Mouse (Mus musculus): ENCODE measurements around the gene Arf4.

Gene Arf4

DNA sequence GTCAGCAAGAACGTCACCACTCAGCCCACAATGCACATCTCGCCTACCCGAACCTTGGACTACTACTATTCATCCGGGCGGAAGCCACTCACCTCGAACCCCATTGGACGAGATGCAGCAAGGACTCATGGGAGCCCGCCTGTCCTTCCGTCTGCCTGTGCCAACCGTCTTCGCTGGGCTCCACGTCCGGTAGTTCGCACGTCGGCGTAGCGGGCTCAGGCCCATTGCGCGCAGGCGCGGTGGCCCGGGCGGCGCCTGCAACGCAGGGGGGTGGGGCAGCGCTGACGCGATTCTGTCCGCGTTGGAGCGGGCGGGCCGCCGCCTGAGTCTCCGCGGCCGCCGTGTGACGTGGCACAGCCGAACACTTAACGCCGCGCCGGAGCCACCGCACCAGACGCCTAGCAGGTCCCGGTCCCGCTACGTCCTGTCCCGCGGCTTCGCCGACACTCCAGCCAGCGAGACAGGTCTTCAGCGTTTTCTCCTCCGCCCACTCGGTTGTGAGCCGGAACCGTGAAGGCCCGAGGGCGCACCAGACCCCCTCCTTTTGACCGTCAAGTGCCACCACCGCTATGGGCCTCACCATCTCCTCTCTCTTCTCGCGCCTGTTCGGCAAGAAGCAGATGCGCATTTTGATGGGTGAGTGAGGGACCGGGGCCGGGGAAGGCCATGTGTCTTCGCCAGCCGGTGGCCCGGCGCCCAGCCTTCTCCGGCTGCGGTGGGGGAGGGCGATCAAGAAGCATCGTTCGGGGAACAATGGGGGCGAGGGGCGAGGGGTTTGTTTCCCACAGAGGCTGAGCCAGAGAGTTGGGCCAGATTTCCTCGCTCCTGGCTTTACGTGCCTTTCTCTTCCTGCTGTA, at the start of gene Arf4:
Gene Arf4 (plus strand): TSS at position 224 of the 857 bp plus-strand sequence.
- DNase-seq (ENCODE audit: low spot score in 2 of 2) = peak; percentile 96 to 98

DNA sequence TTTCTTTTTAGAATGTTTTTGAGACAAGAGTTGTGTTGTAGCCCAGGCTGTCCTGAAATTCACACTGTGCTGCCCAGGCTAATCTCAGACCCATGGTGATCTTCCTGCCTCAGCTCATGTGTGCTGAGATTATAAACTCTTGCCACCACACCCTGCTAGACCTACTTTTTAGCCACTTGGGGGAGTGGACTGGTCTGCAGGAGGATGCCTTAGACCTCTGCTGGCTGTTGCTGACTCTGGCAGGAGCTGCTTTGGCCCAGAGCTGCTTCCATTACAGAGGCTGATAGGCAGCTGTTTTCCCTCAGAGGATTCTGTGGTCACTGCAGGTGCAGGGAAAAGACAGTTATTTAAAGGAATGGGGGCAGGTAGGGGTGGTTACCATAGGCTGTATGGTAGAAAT, 46.5 kb upstream of the Arf4 start:
- DNase-seq (ENCODE audit: low spot score in 2 of 2) = no peak

- DNase-seq (ENCODE audit: low spot score in 2 of 2) = no peak
Measured at GRCm38 (mm10) chr14:26593281-26593895, 44.5 kb upstream of the Arf4 start.

- DNase-seq (ENCODE audit: low spot score in 2 of 2) = no peak
Measured at GRCm38 (mm10) chr14:26595167-26595566, 42.7 kb upstream of the Arf4 start.

GRCm38 (mm10) chr14:26595695-26596365, 42.0 kb upstream of the Arf4 start:
- DNase-seq (ENCODE audit: low spot score in 2 of 2) = no peak

GRCm38 (mm10) chr14:26605354-26605753, 32.5 kb upstream of the Arf4 start:
- no peak for DNase-seq (ENCODE audit: low spot score in 2 of 2)

DNA sequence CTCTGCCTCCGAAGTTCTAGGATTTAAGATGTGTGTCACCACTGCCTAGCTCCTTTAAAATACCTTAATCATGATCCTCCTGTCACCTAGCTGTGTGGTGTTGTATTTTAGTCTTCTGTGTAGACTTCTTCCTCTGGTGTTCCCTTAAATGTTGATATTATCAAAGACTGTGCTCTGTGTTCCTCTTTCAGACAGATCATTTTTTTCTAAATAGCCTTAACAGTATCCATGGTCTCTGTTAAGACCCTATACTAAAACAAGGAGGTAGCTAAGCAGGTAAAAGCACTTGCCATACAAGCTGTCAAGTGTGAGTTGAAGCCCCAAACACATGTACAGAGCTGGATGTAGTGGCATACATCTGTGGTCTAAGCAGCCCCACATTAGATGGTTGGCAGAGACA, 28.2 kb upstream of the Arf4 start:
- DNase-seq (ENCODE audit: low spot score in 2 of 2) = no peak

DNA sequence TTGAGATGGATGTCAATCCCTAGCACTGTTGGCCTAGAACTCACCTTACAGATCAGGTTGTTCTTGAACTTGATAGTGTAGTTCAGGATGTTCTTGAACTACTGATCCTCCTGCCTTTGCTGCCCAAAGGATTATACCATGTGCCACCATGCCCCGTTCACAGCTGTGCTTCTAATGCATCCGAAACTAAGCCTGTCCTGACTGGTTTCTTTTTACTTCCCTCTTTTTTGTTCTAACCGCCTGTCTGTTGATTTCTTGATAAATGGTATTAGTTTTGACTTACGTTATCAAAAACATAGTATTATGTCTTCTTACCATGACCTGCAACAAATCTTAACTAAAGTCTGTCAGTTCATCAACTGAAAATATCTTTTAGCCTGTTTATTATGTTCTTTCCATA, 27.2 kb upstream of the Arf4 start:
- DNase-seq (ENCODE audit: low spot score in 2 of 2) = no peak

DNA sequence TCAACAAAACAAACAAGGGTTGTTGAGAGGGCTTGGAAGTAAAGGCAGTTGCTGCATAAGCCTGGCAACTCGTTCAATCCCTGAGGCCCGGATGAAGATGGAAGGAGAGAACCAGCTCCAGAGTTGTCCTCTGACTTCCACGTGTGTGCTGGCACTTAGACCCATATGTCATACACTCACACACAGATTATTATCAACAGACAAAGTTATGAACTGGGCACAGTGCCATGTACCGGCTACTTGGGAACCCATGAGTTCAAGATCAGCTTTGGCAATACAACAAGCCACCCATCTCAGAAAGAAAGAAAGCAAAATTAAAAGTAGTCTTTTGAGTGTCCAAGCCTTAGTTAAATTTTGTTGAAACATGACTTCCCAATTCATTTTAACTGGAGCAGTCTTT, 12.6 kb upstream of the Arf4 start:
- DNase-seq (ENCODE audit: low spot score in 2 of 2) = no peak

DNA sequence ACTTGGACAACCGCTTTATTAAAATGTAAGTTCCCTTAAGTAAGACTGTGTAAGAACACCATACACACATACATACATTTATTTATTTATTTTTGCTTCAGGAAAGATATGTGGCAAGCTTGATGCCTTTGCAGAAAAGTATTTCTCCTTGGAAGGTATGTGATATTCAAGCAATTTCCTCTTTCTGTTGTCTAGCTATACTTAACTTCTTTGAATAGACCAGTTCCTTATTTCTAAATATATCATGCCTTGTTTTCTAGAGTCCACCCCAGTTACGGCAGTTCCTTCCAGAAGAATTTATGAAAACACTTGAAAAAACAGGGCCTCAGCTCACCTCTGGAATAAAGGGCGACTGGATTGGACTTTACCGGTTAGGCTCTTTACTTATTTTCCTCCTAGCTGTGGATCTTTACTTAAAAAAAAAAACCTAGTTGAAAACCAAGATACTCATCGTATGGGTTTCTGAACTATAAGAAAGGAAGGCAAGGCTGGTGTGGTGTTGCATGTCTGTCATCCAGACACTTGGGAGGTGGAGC, 11.2 kb upstream of the Arf4 start:
- DNase-seq (ENCODE audit: low spot score in 2 of 2) = no peak

GRCm38 (mm10) chr14:26637025-26637850, 636 bp upstream of the Arf4 start:
- peak; percentile 5 to 17 for DNase-seq (ENCODE audit: low spot score in 2 of 2)

DNA sequence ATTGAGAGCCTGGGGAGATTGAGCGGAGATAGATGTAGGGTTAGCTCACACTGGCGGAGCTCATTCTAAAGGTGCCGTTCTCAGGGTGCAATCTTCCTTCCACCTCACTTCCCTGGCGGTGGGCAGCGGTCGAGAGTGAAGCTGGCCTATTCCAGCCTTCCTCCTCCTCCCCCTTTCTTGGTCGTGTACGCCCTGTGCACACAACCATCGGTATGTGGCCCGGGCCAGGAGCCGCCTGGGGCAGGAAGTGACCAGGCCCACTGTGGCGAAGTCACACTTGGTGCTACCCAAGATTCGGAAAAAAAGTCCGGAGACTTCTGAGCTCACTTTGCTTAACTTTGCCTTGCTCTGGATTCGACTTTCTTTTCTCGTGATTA, 822 bp downstream of the Arf4 start:
- DNase-seq (ENCODE audit: low spot score in 2 of 2) = peak; percentile 62 to 65

- DNase-seq (ENCODE audit: low spot score in 2 of 2) = no peak
Measured at GRCm38 (mm10) chr14:26639251-26639650, 1.4 kb downstream of the Arf4 start.

DNA sequence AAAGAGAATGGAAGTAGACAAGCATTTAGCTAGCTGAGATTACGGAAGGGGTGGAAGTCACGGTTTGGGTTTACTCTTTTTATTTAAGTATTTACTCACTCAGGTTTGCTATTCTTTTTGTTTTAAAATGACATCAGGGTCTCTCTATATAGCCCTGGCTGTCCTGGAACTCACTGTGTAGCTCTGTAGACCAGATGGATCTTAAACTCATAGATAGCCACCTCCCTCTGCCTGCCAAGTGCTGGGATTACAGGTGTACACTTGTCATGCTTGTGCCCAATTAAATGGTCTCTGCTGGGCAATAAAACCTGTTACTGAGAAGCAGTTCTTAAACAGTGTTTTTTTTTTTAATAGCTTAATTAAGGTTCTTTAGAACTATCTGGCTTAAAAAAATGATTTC, 2.1 kb downstream of the Arf4 start:
- no peak for DNase-seq (ENCODE audit: low spot score in 2 of 2)

GRCm38 (mm10) chr14:26643006-26643624, 5.2 kb downstream of the Arf4 start:
- no peak for DNase-seq (ENCODE audit: low spot score in 2 of 2)

DNA sequence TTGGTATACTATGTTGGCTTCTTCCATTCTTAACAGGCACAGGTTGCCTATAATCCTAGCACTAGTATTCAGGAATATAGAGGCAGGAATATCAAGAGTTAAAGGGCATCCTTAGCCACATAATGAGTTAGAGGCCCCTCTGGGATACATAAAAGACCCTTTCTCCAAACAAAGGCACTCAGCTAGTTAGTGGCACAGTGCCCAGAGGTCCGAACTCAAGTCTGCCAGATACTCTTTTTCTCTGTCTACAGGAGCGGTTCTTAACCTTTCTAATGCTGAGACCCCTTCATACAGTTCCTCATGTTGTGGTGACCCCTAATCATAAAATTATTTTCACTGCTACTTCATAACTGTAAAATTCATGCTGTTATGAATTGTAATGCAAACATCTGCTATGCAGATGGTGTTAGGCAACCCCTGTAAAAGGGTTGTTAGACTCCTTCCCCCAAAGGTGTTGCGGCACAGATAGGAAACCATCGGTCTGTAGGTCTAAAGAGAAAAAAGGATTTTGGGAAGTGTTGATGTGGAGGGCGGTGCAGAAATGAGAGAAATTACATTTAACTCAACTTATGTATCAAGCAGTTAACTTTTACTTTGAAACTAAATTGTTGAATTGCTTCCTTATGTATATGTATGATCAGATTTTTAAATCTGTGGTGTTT, 8.2 kb downstream of the Arf4 start:
- no peak for DNase-seq (ENCODE audit: low spot score in 2 of 2)

DNA sequence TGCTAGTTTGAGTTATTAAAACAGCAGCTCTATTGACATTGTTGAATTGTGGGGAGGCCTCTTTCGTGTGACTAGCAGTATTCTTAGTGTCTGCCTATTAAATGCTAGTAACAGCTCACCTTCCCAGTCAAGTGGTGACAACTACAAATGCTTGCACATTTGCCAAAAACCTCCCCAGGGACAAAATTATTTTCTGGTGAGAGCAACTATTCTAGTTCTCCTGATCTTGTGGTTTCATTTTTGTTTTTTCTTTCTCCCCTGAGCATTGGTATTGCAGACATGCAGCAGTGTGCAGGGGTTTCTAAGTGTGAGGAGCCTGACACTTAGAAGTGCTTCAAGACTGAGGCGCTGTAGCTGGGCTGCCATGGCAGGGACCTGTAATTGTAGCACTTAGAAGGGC, 9.9 kb downstream of the Arf4 start:
- DNase-seq (ENCODE audit: low spot score in 2 of 2) = no peak

GRCm38 (mm10) chr14:26651901-26652300, 14.0 kb downstream of the Arf4 start:
- no peak for DNase-seq (ENCODE audit: low spot score in 2 of 2)

DNA sequence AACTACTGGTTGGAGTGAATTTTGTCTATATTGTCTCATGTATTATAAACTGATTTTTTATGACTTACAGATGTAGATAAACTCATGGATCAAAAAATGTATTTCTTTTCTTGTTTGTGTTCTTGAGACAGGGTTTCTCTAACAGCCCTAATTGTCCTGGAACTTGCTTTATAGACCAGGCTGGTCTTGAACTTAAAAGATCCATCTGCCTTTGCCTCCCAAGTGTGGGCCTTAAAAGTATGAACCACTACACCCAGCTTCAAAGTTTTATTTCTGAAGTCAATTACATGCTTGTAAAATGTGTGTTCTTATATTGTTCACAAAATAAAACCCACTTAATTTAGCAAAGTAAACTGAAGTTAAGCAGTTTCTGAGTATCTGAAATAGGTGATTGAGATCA, 20.3 kb downstream of the Arf4 start:
- DNase-seq (ENCODE audit: low spot score in 2 of 2) = no peak

GRCm38 (mm10) chr14:26660233-26660632, 22.4 kb downstream of the Arf4 start:
- DNase-seq (ENCODE audit: low spot score in 2 of 2) = no peak

DNA sequence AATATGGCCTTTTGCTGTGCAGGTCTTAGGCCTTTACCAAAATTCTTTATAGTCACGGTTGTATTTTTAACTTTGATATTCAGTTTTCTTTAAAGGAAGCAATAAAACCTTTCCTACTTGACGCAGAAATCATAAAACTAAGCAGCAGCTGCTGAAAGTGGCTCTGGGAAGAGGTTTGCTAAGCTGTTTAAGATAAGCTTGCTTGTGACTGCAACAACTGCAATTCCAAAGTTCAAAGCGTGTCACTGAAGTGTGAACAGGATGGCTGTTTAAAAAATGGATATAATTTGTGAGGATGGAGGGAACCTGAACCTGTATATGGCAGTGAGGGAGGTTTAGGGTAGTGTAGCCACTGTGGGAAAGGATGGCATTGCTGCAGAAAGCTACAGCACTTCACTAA, 24.1 kb downstream of the Arf4 start:
- no peak for DNase-seq (ENCODE audit: low spot score in 2 of 2)
